Mouse (Mus musculus): ENCODE measurements at regions not wholly inside any gene's neighbourhood (a gene's known extent, or its start where the extent isn't known, plus 50 kb on each side); places are given as distances from the start of the nearest gene placed in this dataset.

DNA sequence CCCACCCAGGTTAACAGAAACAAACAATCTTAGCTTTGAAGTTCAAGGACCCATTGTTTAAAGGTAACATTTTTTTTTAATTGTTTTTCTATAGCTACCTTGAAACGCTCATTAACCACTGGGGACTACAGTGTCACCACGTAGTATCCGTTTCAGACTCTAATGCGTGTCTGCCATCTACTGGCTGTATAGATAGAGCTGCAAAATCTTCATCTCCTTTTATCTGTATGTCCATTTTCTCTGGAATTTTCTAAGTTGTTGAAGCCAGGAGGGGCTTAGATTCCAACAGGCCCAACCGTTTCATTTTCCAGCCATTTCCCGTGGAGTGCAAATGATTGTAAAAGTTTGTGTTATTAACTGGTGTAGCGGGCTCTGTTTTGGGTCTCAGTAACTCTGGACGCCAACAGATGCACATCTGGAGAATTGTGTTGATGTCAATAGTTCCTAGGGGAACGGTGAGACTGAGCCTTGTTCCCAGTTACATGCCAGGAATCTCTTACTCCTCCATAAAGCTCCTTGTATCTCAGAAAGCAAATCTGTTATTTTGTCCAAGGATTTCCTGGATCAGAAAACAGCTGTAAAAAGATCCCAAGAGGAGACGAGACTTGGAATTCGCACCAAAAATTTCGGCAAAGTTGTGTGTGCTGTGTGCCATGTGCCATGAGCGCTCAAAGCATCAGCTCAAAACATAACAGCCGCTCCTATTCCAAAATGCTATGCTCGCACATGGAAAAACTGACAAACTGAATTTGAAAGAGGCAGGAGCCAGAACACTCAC lies 158.8 kb upstream of the Phyhipl start:
- peak in 1 of 2 experiments; percentile 11 for DNase-seq (ENCODE audit: low spot score in 2 of 2)

DNA sequence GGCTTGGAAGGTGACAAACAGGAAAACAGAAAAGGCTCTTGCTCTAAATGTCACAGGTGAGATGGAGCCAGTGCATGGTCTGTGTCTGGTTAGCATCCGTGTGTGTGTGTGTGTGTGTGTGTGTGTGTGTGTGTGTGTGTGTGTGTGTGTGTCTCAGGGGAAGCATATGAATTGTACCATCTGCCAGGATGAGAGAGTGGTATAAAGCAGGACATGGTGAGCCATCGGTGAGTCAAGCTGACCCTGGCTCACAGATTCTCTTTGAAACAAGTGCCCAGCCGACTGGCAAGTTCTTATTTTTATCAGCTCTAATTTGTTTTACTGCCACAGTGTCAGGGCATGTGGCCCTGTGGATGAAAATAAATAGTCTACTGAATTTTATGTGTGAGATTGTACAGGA lies 153.6 kb upstream of the Phyhipl start:
- no peak for DNase-seq (ENCODE audit: low spot score in 2 of 2)

DNA sequence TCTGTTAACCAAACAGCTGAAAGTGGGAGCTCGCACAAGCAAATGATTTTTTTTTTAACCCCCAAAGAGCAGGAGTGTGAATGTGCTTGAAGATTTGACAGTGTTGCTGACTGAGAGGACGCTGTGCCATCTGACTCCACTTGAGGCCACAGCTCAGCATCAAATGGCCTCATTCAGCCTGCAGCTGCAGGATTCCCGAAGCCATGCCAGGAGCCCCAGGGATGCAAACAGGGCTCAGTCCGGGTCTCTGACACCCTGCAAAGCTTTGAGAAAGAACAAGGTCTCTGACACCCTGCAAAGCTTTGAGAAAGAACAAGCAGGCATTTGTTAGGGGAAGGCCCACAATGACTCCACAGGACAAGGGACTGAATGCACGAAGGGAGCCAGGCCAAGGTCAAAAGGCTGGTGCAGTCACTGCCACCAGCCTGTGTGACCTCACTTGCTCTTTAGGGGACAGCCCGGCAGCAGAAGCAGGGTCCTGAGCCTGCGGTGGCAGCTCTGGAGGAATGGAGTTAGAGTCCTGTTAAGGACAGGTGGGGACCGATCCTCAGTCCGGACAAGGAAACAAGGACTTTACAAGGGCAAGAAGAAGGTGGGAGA lies 151.1 kb upstream of the Phyhipl start:
- DNase-seq (ENCODE audit: low spot score in 2 of 2), result no peak

DNA sequence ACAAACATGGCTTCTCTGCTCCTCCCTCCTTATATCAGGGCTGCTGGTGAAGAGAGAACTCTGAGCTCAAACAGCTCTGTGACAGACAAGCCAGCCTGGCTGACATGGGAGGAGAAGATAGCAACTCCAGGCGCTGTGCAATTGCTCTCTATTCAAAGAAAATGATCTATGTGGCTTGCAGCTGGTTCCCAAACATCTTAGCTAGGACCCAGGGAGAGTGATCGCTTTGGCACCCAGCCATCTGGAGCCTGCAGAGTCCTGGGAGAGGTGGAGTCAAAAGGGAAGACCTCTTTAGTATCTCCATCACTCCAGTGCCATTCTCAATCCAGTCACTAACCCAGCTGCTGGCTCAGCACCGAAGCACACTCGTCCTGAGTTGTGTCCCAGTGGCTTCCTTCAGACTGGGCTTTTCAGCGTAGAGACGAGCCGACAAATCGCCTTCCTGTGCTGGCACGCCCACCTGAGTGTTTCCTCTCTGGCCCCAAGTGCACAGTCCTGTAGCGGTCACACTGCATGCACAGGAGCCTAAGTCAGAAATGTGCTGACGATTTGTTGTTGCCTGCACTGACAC lies 145.1 kb upstream of the Phyhipl start:
- DNase-seq (ENCODE audit: low spot score in 2 of 2), result peak in 1 of 2 experiments; percentile 16

DNA sequence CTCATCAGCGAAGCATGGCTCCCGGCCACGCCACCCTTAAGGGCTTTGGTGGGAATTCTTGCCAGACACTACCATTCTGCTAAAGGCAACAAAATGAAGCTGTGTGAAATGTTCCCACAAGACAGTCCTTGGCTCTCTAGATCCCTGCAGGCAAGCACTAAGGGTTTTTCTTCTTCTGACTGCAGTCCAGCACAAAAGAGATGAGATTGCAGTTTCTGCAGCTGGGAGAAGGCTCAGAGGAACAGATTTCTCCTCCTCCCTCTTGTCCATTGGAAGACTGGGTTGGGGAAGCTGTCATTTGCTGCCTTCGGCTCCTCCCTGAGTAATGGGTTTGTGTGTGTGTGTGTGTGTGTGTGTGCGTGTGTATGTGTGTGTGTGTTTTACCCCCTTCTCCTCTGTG lies 144.1 kb upstream of the Phyhipl start:
- DNase-seq (ENCODE audit: low spot score in 2 of 2), result no peak

DNA sequence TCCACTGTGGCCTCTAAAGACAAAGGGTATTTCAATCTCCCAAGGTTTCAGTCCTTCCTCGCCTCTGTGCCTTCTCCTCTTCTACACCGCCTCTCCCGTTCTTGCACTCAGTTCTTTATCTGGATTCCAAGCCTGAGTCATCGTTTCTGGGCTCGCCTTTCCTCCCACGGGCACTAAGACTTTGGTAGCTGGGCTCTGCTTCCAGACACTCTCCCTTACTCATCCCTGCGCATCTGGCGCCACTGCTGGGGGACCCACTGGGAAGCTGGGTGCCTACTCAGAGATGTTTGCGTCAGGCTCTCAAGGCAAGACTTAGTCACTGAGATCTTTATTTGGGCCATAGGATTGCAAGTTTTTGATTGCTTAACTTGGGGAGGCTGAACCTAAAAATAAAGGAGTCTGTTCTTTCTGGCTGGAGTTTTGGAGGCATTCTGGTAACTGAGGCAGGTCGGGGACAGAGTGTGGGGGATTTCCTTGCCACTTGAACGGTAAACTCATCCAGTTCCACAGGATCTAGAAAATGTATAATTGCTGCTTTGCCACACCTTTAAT lies 143.5 kb upstream of the Phyhipl start:
- no peak for DNase-seq (ENCODE audit: low spot score in 2 of 2)

DNA sequence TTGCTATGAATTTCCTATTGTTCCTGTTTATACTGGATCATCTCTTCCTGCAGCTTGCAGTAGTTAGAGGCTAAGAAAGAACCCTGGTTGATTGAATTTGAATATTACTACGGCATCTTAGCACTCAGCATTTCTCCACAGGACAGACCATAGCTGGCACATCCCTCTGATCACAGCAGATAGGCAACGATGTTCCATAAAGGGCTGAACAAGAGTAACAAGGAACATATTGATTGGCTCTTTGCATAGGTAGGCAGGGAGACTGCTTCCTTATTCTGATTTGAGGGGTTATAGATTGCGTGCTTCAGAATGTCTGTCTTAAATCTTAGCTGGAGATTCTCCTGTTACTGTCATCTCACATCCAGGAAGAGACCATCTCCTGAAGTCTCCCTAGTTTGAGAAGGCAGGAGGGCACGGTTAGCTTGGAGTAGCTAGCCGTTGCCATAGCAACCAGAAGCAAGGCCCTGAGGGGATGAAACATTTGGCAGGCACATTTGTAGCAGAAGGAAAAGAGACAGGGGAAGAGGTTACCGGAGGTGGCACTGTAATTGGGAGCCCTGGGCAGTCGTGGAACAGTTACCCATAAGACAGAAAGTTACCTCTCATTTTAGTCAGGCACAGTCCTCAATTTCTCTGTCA lies 133.2 kb upstream of the Phyhipl start:
- peak in 1 of 2 experiments; percentile 74 for DNase-seq (ENCODE audit: low spot score in 2 of 2)

DNA sequence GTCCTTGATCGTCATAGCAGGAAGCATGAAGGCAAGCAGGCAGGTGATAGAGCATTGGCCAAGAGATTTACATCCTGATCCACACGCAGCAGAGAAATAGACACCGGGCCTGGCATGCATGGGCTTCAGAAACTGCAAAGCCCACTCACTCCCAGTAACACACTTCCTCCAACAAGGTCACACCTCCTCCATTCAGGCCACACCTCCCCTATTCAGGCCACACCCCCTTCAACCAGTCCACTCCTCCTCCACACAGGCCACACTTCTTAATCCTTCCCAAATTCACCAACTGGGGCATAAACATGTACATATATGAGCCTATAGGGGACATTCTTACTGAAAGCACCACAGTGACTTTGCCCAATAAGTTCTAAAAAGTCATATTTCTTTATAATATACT lies 125.3 kb upstream of the Phyhipl start:
- DNase-seq (ENCODE audit: low spot score in 2 of 2), result no peak

DNA sequence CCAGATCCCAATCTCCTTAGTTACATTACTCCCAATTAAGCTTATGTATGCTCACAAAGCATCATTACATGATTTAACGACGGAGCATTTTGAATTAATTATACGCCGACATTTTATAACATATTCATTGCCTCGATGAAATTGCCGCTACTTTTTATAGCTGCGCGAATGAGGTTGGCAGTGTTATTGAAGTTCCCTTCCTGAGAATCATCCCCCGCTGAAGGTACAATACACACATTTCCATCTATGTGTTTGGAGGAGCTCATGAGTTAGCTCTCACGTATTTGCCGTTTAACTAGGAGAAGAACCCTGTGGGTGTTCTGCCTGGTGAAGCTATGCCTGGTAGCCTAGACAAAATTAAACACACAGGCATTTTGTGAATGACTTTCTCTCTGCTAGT lies 122.8 kb upstream of the Phyhipl start:
- DNase-seq (ENCODE audit: low spot score in 2 of 2), result no peak

DNA sequence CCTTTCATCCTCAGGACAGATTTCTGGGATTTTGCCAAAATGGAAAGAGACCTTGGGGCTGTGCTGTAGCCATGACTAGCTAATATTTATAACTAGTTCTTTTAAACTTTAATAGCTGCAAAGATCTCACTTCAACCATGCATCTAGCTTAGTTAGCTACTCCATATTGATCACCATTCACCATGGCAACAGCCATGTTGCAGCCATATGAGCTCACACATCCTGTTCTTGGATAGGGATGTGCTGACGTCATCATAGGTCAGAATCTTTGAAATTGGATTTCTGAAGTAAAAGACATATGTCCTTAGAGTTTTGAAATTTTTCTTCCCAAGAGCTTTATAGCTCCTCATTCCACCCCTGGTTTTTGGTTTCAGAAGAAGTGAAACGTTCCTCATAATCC lies 118.8 kb upstream of the Phyhipl start:
- no peak for DNase-seq (ENCODE audit: low spot score in 2 of 2)

DNA sequence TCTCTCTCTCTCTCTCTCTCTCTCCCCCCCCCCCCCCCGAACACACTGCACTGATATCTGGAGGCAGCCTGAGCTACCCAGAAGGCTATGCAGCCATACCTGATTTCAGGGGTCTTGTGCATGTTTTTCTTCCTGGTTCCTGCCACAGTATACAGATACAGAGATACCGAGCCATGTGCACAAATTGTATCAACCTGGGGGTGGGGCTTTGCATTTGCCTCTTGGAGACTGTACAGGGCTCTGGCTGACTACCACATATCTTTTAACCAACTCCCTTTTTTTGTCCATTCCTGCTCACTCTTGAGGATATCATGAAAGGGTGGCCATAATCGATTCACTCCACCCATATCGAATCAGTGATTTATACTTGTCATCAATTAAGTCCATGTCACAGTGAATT lies 118.4 kb upstream of the Phyhipl start:
- no peak for DNase-seq (ENCODE audit: low spot score in 2 of 2)

DNA sequence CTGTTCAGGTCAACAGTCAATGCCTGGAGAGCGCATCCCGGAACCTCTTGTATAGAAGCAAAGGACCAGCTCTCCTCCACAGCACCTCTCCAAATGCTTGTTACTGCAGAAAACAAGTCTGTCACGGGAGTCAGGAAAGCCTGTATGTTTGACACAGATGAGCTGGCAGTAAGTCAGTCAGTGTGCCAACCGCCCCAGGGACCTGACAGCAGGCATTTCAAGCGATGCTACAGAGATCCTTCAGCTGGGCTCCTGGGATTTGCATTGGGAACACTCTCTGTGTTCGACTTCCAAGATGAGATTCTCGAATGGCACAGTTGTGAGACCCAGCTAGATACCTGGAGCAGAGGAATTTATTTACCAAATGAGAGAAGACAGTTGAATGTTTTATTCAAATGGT lies 111.7 kb upstream of the Phyhipl start:
- no peak for DNase-seq (ENCODE audit: low spot score in 2 of 2)

DNA sequence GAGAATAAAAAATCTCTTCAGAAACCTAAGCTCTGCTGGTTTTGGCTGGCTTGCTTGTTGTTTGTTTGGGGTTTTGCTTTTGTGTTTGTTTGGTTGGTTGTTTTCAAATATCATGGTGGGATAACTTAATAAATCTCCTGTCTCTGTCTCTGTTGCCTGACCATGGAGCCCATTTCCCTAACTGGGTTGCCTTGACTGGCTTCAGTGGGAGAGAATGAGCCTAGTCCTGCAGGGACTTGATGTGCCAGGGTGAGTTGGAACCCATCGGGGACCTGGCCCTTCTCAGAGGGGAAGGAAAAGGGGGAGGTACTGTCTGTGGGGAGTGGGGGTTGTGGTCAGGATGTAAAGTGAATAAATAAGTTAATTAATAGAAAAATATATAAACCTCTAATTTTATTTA lies 111.1 kb upstream of the Phyhipl start:
- DNase-seq (ENCODE audit: low spot score in 2 of 2), result no peak

DNA sequence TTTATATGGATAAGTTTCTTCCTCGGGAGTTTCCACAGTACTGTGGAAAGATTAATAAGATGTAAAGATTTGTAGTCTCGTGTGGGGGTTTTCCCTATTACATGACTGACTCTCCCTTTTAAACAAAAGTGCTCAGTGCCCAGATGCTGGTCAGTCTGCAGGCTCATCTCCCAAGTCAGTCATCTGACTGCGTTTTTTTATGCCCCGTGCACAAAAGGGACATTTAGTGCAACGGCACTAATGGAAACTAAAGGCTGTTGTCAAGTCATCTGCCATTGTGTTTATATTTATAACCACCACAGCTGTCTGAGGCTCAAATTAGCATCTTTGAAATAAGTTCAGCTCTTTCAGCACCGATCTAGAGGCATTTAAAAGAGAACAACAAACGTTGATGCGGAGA lies 110.7 kb upstream of the Phyhipl start:
- DNase-seq (ENCODE audit: low spot score in 2 of 2), result no peak

DNA sequence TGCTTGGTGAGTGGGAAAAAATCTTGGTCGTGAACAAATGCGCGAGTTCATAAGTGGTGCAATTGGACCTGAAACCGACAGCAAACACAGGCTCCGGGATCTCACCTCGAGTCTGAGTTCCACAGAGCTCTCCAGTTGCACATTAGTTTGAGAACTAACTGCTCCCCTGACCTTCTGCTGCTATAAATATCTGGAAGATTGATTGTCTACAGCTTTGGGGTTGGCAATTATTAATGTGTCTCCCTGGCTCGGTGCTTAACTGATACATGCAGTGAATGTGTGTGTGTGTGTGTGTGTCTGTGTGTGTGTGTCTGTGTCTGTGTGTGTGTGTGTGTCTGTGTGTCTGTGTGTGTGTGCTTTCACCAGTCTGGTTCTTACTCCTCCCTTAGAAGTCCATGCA lies 107.4 kb upstream of the Phyhipl start:
- no peak for DNase-seq (ENCODE audit: low spot score in 2 of 2)

DNA sequence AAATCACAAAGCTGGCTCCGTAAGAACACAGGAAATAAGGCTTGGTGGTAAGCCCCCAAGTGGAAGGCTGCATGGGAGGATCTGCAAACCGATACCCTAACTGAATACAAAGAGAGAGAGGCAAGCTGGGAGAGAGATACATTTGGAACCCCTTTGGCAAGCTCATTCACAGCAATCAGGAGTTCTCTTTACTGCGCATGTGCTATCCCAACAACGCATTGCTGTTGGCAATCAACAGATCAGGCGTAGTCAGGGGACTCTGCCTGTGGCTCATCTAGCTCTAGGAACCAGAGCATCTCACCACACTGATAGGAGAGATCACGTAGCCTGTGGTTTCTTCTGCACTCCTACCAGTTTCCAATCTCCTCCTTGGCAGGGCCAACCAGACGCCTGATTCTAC lies 103.9 kb upstream of the Phyhipl start:
- DNase-seq (ENCODE audit: low spot score in 2 of 2), result no peak

DNA sequence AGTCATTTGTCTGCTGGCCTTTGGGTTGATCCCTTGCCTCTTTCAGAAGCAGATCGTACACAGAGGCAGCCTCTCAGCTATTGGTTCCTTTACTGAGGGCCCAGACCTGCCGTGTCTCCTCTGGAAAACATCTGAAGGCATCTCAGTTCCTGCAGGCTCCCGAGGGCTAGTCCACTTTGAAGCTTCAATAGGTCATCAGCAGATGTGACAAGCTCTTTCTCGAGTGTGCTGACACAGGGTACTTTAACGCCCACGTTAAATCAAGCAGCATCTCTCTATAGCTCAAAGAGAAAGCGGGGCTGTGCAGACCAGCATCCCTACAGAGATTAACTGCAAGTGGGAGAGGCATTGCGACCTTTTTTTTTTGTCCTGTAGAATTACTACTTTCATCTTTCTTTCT lies 96.0 kb upstream of the Phyhipl start:
- no peak for DNase-seq (ENCODE audit: low spot score in 2 of 2)

DNA sequence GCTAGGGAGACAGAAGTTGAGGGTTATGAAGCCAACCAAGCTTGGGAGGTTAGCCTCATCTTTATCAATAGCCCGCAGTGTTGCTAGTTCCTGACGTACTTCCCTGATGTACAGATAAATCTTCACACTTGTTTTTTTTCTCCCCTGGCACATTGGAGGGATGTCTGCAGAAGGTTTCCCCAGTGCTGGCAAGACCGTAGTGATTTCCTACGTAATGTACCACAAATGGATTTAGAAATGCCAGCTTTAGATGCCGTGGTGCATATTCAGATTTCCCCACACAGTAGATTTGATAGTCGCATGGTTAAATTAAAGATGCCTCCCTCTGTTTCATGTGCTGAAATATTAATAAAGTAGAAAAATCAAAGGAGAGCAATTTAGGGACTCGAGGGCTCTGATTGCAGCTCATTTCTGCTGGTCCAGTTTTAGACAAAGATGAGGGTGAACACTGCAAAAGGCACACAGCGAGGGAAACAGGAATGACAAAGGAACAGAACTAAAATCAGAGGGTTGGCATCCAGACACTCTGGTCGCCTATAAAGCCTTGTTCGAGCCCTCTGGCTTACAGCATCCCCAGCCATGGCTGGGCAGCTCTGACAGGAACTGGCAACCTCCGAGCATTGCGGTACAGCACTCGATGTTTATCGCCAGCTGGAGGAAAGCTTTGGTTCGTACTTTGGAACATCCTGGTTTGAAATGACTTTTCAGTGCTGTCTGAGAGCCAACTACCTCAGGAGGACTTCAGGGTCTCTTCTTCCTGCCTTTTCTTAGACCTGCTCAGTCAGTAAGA lies 94.8 kb upstream of the Phyhipl start:
- no peak for DNase-seq (ENCODE audit: low spot score in 2 of 2)

DNA sequence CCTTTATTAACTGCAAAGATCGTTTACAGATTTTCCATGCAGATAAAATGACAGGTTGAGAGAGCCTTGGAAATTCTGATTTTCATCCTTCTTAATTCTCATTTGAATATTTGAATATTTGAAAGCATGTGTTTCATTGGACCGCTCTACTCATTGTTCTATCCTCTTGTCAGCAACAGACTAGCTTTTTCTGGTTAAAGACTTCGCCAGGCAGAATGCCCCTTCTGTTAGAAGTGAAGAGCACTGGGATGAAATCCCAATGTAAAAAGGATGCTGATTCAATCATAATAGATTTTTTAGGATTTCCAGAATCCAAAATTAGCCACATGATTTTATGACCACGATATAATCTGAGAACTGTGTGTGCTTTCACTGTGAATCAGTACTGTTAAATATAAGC lies 90.8 kb upstream of the Phyhipl start:
- DNase-seq (ENCODE audit: low spot score in 2 of 2), result no peak

DNA sequence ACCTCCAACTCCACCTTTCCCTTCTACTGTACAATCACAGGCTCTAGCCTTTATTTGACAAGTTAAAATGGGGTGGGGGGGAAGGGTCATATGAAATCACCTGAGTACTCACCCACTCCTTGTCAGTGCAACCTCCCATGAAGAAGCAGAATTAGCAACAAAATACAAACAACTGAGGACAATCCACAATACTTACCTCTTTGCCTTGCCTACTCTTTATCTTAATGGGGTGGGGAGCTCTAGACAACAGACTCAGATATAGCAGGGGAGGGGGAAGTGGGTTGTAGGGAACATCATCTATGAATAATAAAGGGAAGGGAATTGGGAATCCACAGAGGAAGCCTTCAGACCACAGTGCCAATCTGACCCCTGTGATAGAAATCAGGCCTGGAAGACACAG lies 86.1 kb upstream of the Phyhipl start:
- no peak for DNase-seq (ENCODE audit: low spot score in 2 of 2)

DNA sequence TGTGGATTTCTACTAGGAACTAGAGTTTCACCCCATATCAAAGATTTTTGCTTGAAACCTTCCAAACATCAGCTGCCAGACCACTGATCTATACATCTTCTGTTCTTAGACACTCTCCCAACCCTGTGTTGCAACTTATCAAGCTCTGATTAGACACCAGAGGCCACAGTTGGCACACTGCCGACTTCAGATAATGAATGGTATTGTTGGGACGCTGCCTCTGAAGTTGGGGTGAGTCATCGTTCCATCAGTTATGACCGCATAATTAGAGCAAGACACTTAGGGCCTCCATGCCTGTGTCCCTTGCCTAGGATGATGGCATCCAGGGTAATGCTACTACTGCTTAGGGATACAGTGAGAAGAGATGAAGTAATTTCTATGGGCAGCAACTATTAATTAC lies 84.3 kb upstream of the Phyhipl start:
- no peak for DNase-seq (ENCODE audit: low spot score in 2 of 2)
